Mouse (Mus musculus) intestine, postnatal 0 days (tissue): ENCODE measurements around the gene Bcl2. TPM values are rescaled to one million over a fixed set of nuclear protein-coding genes. Genes with fewer than 3 reads are reported as not detected.

Experiments used
- ATAC-seq: fragments of 200-750 bp; cut with Nextera tagmentation; 2 replicates; pipeline ENCODE4 v1.8.0; 2017; ENCODE audit warnings: mild to moderate bottlenecking, moderate TSS enrichment, moderate library complexity
- H3K27ac ChIP-seq: fragments of 300-500 bp; sonication (generic); 2 replicates; pipeline ENCODE4 v1.5.1; 2014; ENCODE audit warnings: mild to moderate bottlenecking, low read depth, low read length, moderate library complexity
- H3K27me3 ChIP-seq: fragments of 300-500 bp; sonication (generic); replicated peaks from 2 replicates; pipeline ENCODE4 v1.6.1; 2014; ENCODE audit warnings: low read length, mixed read lengths; ENCODE audit not compliant: control insufficient read depth, insufficient read depth
- H3K36me3 ChIP-seq: fragments of 300-500 bp; sonication (generic); 2 replicates; pipeline ENCODE4 v1.6.1; 2014; ENCODE audit warnings: mild to moderate bottlenecking, moderate library complexity; ENCODE audit not compliant: control insufficient read depth, insufficient read depth
- H3K4me1 ChIP-seq: fragments of 300-500 bp; sonication (generic); replicated peaks from 2 replicates; pipeline ENCODE4 v1.6.1; 2014; ENCODE audit warnings: antibody characterized with exemption, low read length, mixed read lengths; ENCODE audit not compliant: control insufficient read depth, insufficient read depth
- H3K4me2 ChIP-seq: fragments of 300-500 bp; sonication (generic); replicated peaks from 2 replicates; pipeline ENCODE4 v1.6.1; 2014; ENCODE audit warnings: low read depth, mild to moderate bottlenecking, moderate library complexity
- H3K4me3 ChIP-seq: fragments of 300-500 bp; sonication (generic); 2 replicates; pipeline ENCODE4 v1.5.1; 2014; ENCODE audit warnings: low read depth, low read length
- H3K9ac ChIP-seq: fragments of 300-500 bp; sonication (generic); 2 replicates; pipeline ENCODE4 v1.6.1; 2014; ENCODE audit warnings: mild to moderate bottlenecking, low read depth, low read length
- H3K9me3 ChIP-seq: fragments of 300-500 bp; sonication (generic); 2 replicates; pipeline ENCODE4 v1.6.1; 2016; ENCODE audit warnings: mixed run types; ENCODE audit not compliant: control insufficient read depth
- CTCF ChIP-seq: sonication (generic); IDR thresholded peaks from 2 replicates; pipeline ENCODE4 v1.5.1; 2016; ENCODE audit warnings: low read depth, mild to moderate bottlenecking, control low read depth, antibody characterized with exemption, moderate library complexity
- WGBS: fragments of 180-500 bp; shearing (Covaris S2); extraction: QIAGEN DNeasy Blood & Tissue Kit; methylation state at CpG from one replicate; pipeline ENCODE4 v1.1.7; 2014; 5-methylcytosine and 5-hydroxymethylcytosine counted together
- polyA plus RNA-seq: library from polyadenylated mRNA; unstranded; fragments of >200 nt; fragmentation: Nextera tagmentation; extraction: Ambion mirVana; gene quantifications from 2 replicates; pipeline ENCODE4 v1.2.1, GENCODE M21; 2015

Gene Bcl2
- polyA plus RNA-seq, 1 experiment from 2014 or later = 3.4 TPM

DNA sequence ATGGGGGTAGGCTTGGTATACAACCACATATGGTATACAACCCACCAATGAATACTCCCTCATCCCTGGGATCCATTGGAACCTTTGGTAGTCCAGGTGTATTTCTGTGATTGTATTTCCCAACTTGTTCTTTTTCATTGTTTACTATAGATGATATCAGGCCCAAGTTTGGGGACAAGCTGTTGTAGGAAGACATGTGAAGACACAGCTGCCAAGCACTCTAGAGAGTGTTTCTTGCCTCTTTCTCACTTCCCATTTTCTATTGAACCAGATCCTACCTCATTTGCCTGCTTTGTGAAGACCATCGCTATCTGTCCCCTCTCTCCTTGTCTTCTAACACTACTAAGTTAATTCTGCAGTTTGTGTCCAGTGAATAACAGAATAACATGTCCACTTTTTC lies 143.2 kb downstream of the Bcl2 start:
- Histone ChIP-seq H3K4me3 (no peak overlapping the region), H3K36me3 (no peaks in the 10 kb centered on the region), H3K27ac (no peak overlapping the region), H3K4me1 (no peaks in the 10 kb centered on the region), H3K27me3 (peaks cover 8% of the 10 kb centered on the region), H3K9me3 (no peaks in the 10 kb centered on the region), H3K9ac (no peak overlapping the region), H3K4me2 (no peak overlapping the region)
- 92% methylated on average over 1 of the region's 1 CpGs for WGBS
- ATAC-seq = no peak
- no peak for TF ChIP-seq CTCF

- Histone ChIP-seq H3K4me2 (no peak overlapping the region), H3K36me3 (no peaks in the 10 kb centered on the region), H3K9me3 (no peaks in the 10 kb centered on the region), H3K4me3 (no peak overlapping the region), H3K4me1 (no peaks in the 10 kb centered on the region), H3K27ac (no peak overlapping the region), H3K9ac (no peak overlapping the region), H3K27me3 (peaks cover 8% of the 10 kb centered on the region)
- no peak for ATAC-seq
- 64% methylated on average over 6 of the region's 6 CpGs for WGBS
- no peak for TF ChIP-seq CTCF
Observed at GRCm38 (mm10) chr1:106570366-106570765, 143.7 kb downstream of the Bcl2 start.

DNA sequence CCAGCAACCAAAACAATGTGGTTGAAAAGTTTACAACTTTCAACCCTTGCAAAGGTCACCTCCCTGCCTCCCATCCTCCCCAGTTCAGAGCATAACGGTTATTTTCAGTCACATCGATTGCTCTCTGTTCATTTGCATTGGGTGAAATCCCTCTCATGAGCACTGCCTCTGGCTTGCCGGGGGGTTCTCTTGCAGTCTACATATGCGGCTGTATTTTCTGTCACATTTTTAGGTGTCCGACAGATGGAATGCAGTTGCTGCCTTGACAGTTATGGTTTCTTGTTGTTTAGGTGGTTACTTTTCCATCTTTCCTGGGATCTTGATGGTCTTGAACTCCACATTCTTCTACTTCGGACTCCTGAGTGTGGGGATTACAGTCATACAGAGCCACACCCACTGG lies 144.4 kb downstream of the Bcl2 start:
- no peak overlapping the region for H3K9ac ChIP-seq
- H3K36me3 ChIP-seq = no peaks in the 10 kb centered on the region
- no peaks in the 10 kb centered on the region for H3K4me1 ChIP-seq
- H3K4me3 ChIP-seq = no peak overlapping the region
- no peaks in the 10 kb centered on the region for H3K9me3 ChIP-seq
- ATAC-seq = no peak
- H3K27ac ChIP-seq = no peak overlapping the region
- WGBS = 89% methylated on average over 6 of the region's 6 CpGs
- TF ChIP-seq CTCF = no peak
- H3K4me2 ChIP-seq = no peak overlapping the region
- H3K27me3 ChIP-seq = peaks cover 8% of the 10 kb centered on the region

DNA sequence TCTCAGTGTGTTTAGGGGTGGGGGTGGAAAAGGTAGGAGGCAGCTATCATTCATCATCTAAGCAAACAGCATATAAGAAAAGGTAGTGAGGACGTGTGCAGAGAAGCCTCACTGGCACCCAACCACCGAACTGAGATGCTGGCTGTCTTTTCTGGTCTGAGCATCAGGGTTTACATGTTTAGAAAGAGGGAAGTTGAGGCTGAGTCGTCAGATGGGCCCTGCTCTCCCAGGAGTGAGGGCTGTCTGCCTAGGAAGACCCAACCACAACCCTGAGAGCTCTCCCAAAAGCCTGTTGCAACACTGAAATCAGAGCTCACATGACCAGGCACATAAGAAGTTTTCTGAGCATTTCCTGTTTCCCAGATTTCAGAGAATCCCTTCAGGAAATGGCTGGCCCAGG lies 145.2 kb downstream of the Bcl2 start:
- H3K27me3 ChIP-seq = peaks cover 8% of the 10 kb centered on the region
- no peaks in the 10 kb centered on the region for H3K9me3 ChIP-seq
- no peak for TF ChIP-seq CTCF
- H3K4me2 ChIP-seq = no peak overlapping the region
- H3K4me1 ChIP-seq = no peaks in the 10 kb centered on the region
- WGBS = 71% methylated on average over 3 of the region's 3 CpGs
- H3K27ac ChIP-seq = no peak overlapping the region
- no peak overlapping the region for H3K4me3 ChIP-seq
- ATAC-seq = no peak
- H3K9ac ChIP-seq = no peak overlapping the region
- no peaks in the 10 kb centered on the region for H3K36me3 ChIP-seq

DNA sequence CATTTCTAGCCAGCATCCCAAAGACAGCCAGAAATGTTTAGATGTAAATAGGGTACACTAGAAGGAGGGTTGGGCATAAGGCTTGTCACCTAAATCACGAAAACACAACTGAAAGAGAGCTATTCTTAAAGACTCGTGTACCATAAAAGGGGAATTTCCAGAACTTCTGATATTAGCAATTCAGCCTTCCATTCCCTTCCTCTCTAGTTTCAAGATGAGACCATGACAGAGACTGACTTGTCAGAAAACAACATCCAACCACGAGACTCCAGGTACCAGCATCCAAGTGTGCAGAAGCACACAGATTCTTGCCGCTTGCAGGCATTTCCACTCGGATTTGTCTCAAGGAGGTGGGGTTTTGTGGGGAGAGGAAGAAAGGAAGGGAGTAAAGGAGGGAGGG lies 146.6 kb downstream of the Bcl2 start:
- no peaks in the 10 kb centered on the region for H3K36me3 ChIP-seq
- H3K9ac ChIP-seq = no peak overlapping the region
- ATAC-seq = no peak
- no peaks in the 10 kb centered on the region for H3K9me3 ChIP-seq
- no peaks in the 10 kb centered on the region for H3K4me1 ChIP-seq
- 74% methylated on average over 5 of the region's 5 CpGs for WGBS
- no peak overlapping the region for H3K4me3 ChIP-seq
- no peak overlapping the region for H3K4me2 ChIP-seq
- no peak for TF ChIP-seq CTCF
- H3K27ac ChIP-seq = no peak overlapping the region
- H3K27me3 ChIP-seq = peaks cover 3% of the 10 kb centered on the region; the same call in 1 of the 2 replicates

DNA sequence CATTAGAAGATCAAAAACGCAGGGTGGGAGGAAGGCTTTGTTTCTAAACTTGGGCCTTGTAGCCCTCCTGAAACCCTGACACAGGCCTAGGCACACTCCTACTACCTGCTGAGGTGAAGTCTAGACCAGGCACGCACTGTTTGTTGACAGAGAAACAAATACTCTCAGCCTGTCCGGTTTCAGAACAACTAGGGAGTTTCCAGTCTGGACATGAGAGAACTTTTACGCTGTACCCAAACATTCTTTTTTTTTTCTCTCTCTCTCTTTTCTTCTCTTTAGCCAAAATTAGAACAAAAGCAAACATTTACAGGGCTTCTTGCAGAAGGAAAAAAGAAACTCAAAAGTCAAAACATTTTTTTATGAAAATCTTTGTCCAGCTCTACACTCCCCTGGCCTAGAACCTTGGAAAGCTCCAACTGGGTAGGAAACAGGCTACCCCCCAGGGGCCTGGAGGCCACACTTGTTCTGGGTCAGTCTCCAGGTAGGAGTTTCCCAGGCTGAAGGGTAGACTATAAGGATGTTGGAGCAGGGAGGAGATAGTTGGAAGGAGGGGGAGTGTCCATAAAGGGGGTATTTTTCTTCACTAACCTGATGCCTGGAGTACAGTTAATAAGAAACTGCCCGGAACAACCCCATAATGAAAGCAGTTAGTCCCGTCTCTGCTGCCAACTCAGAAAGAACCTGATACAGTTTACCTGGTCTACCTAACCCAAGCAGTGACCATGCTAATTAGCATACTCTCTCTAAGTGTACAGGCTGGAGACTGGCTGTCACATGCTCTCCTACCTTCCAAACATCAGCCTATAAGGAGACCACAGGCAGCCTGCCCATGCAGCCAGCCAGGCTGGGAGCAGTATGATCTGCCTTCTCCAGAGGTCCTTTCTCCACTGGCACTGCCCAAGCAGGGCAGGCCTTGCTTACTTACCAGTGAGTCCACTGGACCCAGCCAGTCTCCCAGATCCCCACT lies 147.7 kb downstream of the Bcl2 start:
- 74% methylated on average over 6 of the region's 6 CpGs for WGBS
- Histone ChIP-seq H3K27ac (no peak overlapping the region), H3K4me2 (no peak overlapping the region), H3K4me3 (no peak overlapping the region), H3K27me3 (no peaks in the 10 kb centered on the region), H3K9me3 (no peaks in the 10 kb centered on the region), H3K4me1 (no peaks in the 10 kb centered on the region), H3K9ac (no peak overlapping the region), H3K36me3 (no peaks in the 10 kb centered on the region)
- no peak for ATAC-seq
- no peak for TF ChIP-seq CTCF
